Mouse (Mus musculus) left cerebral cortex, postnatal 4 days (tissue): Measurements from ENCODE around the gene Rims4. TPM values are rescaled to one million over a fixed set of nuclear protein-coding genes. Genes with fewer than 3 reads are reported as not detected.
A peak's percentile ranks its signal among the peaks of the same experiment; 100 is the strongest.

Experiments used
- DNase-seq: peaks from one replicate; pipeline ENCODE4 v3.0.0-alpha.2; 2022
- intact Hi-C: fragments of 180-260 bp; cut with DNase I; formaldehyde crosslinking; loops from one replicate; pipeline ENCODE4 v1.15.1; 2025
- total RNA-seq, 2 experiments: library from RNA; stranded (reverse); gene quantifications; 2 replicates each; pipeline ENCODE4 v1.2.3; 2021

The Rims4 gene
- total RNA-seq, 2 experiments from 2014 or later, result 69.5 to 72.9 TPM

- intact Hi-C loops, result no loop called here
These were observed 4.8 kb downstream of the Rims4 start for GRCm38 (mm10) chr2:163913704-163914103.

DNA sequence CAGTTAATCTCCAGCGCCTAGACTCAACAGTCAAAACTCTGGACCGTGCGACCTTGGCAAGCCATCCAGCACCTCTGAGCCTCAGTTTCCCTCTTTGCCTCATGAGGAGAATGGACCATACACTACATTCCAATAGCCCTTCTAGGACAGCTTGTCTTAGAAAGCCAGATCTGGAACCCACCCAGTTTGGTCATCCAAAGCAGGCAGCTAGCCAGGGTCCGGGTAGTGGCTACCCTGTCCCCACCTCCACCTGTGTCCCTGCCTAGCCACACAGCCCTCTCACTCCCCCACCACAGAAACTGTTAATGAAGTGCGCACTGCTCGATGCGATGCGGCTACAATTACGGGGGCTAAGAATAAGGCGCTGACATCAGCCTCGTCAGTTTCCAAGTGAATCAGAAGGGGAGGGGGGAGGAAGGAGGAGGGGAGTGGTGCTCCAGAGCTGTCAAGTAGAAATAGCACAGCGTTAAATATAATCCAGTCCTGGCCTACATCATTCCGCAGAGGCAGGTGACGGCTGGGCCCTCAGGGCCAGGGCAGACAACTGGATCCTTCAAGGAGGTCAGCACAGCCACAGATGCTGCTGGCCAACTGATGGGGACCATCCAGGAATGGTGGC lies 6.5 kb downstream of the Rims4 start:
- no peak for DNase-seq
- intact Hi-C loops, result no loop called here

More at GRCm38 (mm10) chr2:163913704-163914103, 4.8 kb downstream of the Rims4 start:
- DNase-seq, result no peak

- intact Hi-C loops, result no loop called here
- no peak for DNase-seq
These were observed 8.9 kb downstream of the Rims4 start for GRCm38 (mm10) chr2:163909604-163910003.

DNA sequence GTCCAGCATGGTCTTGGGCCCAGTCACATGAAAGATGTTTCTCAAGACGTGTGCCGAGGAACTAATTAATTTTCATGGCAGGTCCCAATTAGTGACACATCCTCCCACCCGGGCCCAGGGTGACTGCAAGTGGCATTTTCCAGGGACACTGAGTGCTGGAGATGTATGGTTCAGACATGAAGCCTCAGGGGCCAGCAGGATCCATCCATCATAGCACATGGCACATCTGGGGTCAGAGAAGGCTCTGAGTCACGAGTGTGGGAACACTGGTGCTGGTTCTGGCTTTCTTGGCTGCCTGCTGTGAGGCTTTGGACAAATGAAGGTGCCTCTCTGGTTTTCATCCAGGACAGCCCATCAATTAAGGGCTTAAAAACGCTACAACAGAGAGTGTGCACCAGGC lies 11.4 kb downstream of the Rims4 start:
- no peak for DNase-seq
- intact Hi-C loops, result no loop called here

DNA sequence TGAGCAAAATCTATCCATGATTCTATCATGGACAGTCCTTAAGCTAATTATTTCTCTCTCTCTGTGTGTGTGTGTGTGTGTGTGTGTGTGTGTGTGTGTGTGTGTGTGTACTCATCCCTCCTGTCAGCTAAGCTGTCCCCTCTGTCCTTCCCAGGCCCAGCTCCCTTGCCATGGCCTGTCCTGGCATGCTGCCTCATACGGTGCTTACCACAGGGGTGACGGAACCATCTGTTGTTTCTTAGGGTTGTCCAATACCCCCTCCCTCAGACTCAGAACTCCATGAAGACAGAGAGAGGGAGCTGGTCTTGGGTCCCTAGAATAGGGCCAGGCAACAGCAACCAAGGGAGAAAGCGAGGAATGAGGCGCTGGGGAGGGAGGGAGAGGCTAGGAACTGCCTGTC lies 14.2 kb downstream of the Rims4 start:
- intact Hi-C loops, result no loop called here

DNA sequence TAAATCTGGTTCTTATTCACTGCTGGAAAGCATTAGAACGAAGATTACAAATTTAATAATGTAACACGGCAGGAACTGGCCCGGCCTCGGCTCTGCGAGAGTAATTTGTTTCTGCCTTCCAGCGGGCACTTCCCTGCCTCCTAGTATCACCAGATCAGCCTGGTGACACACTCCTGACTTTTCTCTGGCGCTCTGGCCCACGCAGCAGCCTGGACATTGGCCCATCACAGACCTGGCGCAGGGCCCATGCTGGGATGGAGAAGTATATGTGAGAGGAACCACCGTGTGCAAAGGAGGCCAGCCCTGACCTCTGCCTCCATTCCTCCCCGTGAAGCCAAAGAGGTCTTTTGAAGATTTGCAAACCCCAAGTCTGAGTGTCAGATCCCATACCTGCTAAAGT lies 15.0 kb downstream of the Rims4 start:
- intact Hi-C loops, result no loop called here
- DNase-seq, result peak; percentile 39

More for the DNA sequence above, 14.2 kb downstream of the Rims4 start:
- peak; percentile 51 for DNase-seq

DNA sequence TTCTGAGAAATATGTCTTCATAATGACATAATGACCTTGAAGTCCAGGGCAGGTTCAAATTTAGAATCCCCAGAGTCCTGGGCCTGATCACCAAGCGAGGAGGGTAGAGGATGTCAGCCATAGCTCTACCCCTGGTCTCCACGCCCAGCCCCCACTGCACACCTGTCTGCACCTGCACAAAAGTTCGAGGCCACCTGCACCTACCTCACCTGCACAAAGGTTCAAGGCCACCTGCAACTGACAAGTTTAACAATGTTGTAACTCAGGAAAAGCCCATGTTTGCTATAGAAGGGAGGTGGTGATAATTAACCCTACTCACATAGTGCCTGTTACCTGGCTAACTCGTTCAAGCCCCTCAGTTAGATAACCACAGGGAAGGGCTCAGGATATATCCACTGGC lies 16.0 kb downstream of the Rims4 start:
- intact Hi-C loops, result no loop called here
- no peak for DNase-seq

DNA sequence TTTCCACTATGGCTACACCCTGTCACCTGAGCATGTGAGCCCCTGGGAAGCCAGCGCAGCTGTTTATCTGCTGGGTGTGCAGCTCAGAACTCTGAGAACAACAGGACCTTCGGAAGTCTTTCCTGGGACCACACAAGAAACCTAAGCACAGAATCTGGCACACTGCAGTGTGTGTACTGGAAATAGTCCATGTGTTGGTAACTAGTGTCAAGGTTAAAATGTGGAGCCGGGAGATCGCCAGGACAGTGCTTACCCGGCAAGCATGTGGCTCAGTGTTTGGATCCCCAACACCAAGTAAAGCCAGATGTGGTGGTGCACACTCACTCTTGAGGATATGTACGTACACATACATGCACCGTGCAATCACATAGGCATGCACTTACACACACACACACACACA lies 17.4 kb downstream of the Rims4 start:
- no peak for DNase-seq
- intact Hi-C loops, result no loop called here

GRCm38 (mm10) chr2:163899910-163900411 lies 18.5 kb downstream of the Rims4 start:
- intact Hi-C loops, result no loop called here
- DNase-seq, result no peak

DNA sequence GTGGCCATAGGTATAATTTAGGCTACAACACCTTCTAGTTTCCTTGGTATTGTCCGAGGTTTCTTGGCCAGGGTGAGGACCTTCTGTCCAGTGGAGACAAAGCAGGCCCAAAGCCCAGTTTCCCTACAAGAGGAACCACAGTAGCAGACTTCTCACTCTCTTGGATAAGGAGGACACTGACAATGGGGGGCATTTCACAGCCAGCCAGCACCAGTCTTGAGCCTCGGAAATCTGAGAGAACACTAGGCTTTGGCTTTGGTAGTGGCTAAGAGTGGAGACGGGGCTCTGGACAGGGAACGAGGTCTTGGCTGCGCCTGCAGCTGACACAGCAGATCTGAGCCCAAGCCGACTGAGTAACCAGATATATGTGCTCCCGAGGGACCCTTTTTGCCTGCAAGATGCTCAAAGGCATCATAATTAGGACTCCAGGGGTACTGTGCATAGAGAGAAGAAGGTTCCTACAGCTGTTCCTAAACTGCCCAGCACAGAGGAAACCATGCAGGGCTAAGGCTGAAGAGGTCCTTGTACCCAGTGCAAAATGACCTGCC lies 20.4 kb downstream of the Rims4 start:
- intact Hi-C loops, result no loop called here
- no peak for DNase-seq

GRCm38 (mm10) chr2:163897026-163897425 lies 21.5 kb downstream of the Rims4 start:
- intact Hi-C loops, result no loop called here
- DNase-seq, result no peak

- intact Hi-C loops, result no loop called here
- no peak for DNase-seq
These were observed 23.3 kb downstream of the Rims4 start for GRCm38 (mm10) chr2:163895156-163895555.

DNA sequence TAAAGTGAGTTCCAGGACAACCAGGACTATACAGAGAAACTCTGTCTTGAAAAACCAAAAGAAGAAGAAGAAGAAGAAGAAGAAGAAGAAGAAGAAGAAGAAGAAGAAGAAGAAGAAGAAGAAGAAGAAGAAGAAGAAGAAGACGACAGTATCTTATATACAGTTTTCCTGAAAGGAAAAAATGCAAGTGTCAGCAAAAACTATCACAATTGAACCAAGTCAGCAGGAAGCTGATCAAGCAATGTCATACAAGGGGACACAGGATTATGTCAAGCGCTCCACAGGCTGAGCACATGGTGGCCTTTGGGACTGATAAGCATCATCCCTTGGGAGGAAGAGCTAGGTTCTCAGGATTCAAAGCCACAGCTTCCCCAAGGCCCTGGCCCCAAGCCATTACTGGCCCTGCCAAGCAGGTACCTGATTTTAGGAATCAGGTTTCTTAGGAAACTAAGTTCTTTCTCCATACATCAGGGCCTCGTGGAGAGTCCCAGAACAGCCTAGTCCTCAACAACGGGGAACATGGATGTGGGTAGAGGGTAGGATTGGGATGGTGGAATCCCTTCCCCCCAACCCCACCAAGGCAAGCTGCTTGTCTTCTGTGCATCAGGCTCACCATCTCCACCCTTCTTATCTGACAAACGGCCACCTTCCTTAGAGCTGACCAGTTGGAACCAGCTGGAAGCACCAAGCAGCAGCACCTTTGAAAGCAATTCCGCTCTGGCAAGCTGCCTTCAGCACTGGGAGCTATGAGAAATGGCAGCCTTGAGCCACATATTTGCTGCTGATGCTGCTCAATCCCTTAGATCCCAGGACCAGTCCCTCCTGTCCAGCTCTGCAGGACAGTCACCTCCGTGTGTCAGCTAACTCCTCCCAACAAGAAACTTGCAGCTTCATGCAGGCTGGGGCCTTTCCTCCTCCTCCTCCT lies 24.8 kb downstream of the Rims4 start:
- intact Hi-C loops, result no loop called here
- no peak for DNase-seq

GRCm38 (mm10) chr2:163891271-163891670 lies 27.2 kb downstream of the Rims4 start:
- DNase-seq, result no peak
- intact Hi-C loops, result no loop called here

DNA sequence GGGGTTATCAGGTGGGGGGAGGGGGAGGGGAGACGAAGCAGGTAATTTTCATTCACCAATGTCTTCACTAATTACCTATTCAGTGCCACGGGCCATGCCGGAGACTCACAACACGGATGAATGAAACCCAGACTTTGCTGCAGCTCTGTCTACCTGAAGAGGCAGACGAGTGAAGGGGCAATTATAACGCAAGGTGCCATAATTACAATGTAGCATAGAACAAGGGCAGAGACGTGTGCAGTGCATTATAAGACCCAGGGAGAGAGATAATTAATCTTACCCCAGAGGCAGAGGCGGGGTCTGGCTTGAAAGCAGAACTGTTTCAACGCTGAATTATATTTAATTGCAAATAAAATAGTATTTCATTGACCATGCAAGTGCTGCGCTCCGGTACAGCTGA lies 27.9 kb downstream of the Rims4 start:
- no peak for DNase-seq
- intact Hi-C loops, result no loop called here

DNA sequence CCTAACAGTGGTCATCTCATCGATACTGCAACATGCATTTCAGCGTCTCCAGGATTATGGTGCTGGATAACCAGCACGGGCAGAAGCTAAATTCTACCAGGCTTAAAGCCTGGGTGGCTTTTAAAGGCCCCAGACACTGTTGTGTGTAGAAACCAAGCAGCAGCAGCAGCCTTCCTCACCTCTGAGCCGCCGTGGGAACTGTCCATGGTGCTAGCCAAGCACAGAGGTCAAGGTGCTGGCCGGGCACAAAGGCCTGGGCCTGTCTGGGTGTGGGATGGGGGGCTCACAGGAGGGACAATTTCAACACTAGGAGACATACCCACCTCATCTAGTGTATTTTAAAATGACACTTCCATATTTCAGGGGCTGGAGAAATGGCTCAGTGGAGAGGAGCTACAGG lies 29.1 kb downstream of the Rims4 start:
- DNase-seq, result no peak
- intact Hi-C loops, result no loop called here

- no peak for DNase-seq
These were observed 35.4 kb downstream of the Rims4 start for GRCm38 (mm10) chr2:163882859-163883652.

GRCm38 (mm10) chr2:163880891-163881290 lies 37.6 kb downstream of the Rims4 start:
- peak; percentile 69 for DNase-seq
- intact Hi-C loops, result no loop called here

More at GRCm38 (mm10) chr2:163882859-163883652, 35.4 kb downstream of the Rims4 start:
- intact Hi-C loops, result no loop called here

- no peak for DNase-seq
- intact Hi-C loops, result no loop called here
These were observed 41.5 kb downstream of the Rims4 start for GRCm38 (mm10) chr2:163876830-163877498.

DNA sequence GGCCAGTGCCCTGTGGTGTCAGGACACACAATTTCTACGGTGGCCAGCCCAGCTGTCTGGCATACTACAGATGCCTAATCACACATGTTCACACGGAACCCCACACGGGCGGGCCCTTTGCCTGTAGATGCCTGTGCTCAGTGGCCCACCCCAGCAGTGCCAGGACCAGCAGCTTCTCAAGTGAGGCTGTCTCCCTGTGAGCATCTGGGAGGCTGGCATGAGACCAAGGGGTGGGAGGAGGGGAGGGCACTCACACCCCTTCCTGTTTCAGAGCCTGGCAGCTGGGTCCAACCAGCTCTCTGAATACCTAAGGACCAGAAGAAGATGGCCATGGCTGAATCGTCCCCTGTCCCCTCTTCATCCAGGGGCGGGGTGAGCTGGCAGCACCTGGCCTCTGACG lies 43.0 kb downstream of the Rims4 start:
- peak; percentile 93 for DNase-seq
- intact Hi-C loops, result no loop called here
